Mouse (Mus musculus) bone marrow macrophage, adult 2 months (primary cell): ENCODE data around the gene Gabrr2. TPM values are rescaled to one million over a fixed set of nuclear protein-coding genes. Genes with fewer than 3 reads are reported as not detected.

Experiments used
- H3K27ac ChIP-seq: 2 replicates; pipeline ENCODE4 v1.5.1; 2012; ENCODE audit warnings: low read depth, low read length; ENCODE audit not compliant: insufficient read depth
- H3K4me1 ChIP-seq: 2 replicates; pipeline ENCODE4 v1.6.1; 2012; ENCODE audit warnings: low read length; ENCODE audit not compliant: control insufficient read depth, insufficient read depth
- H3K4me3 ChIP-seq: 2 replicates; pipeline ENCODE4 v1.5.1; 2012; ENCODE audit warnings: mild to moderate bottlenecking, low read length, moderate library complexity; ENCODE audit not compliant: insufficient read depth
- CTCF ChIP-seq: IDR thresholded peaks from 2 replicates; pipeline ENCODE4 v1.5.1; 2012; ENCODE audit warnings: low read depth, mild to moderate bottlenecking, low read length, moderate library complexity
- POLR2A ChIP-seq: IDR thresholded peaks from 2 replicates; pipeline ENCODE4 v1.6.1; 2012; ENCODE audit warnings: mild to moderate bottlenecking, low read depth, low read length, borderline replicate concordance
- polyA plus RNA-seq: library from polyadenylated mRNA; stranded (reverse); fragments of >200 nt; gene quantifications from 2 replicates; pipeline ENCODE4 v1.2.4, GENCODE M21; 2012; ENCODE audit not compliant: missing spikeins, insufficient read depth, insufficient read length

Gene Gabrr2
- polyA plus RNA-seq, 1 experiment = 0.31 TPM

DNA sequence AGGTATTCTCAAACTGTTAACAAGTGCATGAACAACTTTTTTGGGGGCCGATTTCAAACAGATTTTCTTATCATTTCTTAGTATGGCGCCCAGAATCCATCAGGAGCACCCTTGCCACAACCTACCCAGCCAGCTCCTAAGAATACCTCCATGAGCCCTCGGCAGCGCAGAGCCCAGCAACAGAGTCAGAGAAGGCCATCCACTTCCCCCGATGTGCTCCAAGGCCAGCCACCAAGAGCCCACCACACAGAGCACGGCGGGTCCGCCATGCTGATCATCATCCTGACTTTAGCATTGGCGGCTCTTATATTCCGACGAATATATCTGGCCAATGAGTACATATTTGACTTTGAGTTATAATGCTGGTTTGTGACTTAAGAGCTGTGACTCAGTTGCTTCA lies 13.2 kb upstream of the Gabrr2 start:
- no peak for TF ChIP-seq CTCF
- TF ChIP-seq POLR2A = no peak
- Histone ChIP-seq H3K27ac (no peak overlapping the region), H3K4me3 (no peak overlapping the region), H3K4me1 (no peaks in the 10 kb centered on the region)

GRCm38 (mm10) chr4:33052055-33052454 lies 10.7 kb upstream of the Gabrr2 start:
- H3K27ac ChIP-seq = no peak overlapping the region
- H3K4me1 ChIP-seq = no peaks in the 10 kb centered on the region
- no peak for TF ChIP-seq POLR2A
- TF ChIP-seq CTCF = no peak
- H3K4me3 ChIP-seq = no peak overlapping the region

DNA sequence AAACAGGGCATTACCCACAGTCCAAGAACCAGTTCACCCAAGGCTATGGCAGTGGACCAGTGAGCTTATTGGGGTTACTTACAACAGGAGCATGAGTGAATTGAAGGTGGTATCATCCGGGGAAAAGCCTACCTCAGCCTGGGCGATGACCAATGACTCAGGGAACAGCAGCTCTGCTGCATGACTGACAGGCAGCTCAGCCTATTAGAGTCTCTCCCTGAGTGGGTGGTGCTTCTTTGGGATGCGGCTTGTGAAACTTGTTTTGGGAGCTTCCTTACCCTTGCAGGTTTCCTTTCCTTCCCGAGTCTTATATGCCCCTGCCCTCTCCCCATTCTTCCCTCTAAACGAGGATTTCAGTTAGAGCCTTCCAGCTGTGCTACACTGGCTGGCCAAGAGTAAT lies 10.1 kb upstream of the Gabrr2 start:
- Histone ChIP-seq H3K27ac (no peak overlapping the region), H3K4me3 (no peak overlapping the region), H3K4me1 (no peaks in the 10 kb centered on the region)
- TF ChIP-seq CTCF = no peak
- TF ChIP-seq POLR2A = no peak

- TF ChIP-seq POLR2A (no peak), CTCF (no peak)
- Histone ChIP-seq H3K4me3 (no peak overlapping the region), H3K27ac (no peak overlapping the region), H3K4me1 (no peaks in the 10 kb centered on the region)
These were observed 8.4 kb upstream of the Gabrr2 start for GRCm38 (mm10) chr4:33054426-33054825.

GRCm38 (mm10) chr4:33056317-33056716 lies 6.5 kb upstream of the Gabrr2 start:
- no peak for TF ChIP-seq POLR2A
- TF ChIP-seq CTCF = no peak
- H3K27ac ChIP-seq = no peak overlapping the region
- no peak overlapping the region for H3K4me3 ChIP-seq
- H3K4me1 ChIP-seq = no peaks in the 10 kb centered on the region

- Histone ChIP-seq H3K4me1 (no peaks in the 10 kb centered on the region), H3K4me3 (no peak overlapping the region), H3K27ac (no peak overlapping the region)
- TF ChIP-seq POLR2A (no peak), CTCF (no peak)
These were observed 4.7 kb upstream of the Gabrr2 start for GRCm38 (mm10) chr4:33057890-33058687.

- Histone ChIP-seq H3K27ac (no peak overlapping the region), H3K4me3 (no peak overlapping the region), H3K4me1 (no peaks in the 10 kb centered on the region)
- TF ChIP-seq POLR2A = no peak
These were observed 1.6 kb upstream of the Gabrr2 start for GRCm38 (mm10) chr4:33061158-33061557.

DNA sequence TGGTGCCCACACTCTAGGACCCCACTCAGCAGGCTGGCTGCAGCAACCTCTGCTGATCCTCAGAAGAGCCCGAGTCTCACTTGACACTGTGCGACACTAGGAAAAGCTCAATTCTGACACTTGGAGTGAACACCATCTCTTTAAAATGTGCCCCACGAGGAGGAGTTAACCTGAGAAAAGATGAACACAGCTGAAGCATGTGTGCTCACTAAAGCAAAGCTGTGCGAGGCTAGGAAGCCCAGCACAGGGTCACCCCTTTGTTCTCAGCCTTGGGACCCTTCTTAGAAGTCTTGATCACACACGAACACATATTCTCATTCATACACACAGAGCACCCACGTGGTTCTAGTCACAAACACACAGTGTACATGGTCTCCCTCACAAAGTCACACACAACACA lies 2.2 kb downstream of the Gabrr2 start:
- no peak for TF ChIP-seq CTCF
- no peak for TF ChIP-seq POLR2A
- H3K4me3 ChIP-seq = no peak overlapping the region
- peaks cover 2% of the 10 kb centered on the region; the same call in 1 of the 2 replicates for H3K4me1 ChIP-seq
- no peak overlapping the region for H3K27ac ChIP-seq

- TF ChIP-seq CTCF (no peak), POLR2A (no peak)
- no peak overlapping the region for H3K27ac ChIP-seq
- H3K4me3 ChIP-seq = no peak overlapping the region
- peaks cover 2% of the 10 kb centered on the region; the same call in 1 of the 2 replicates for H3K4me1 ChIP-seq
These were observed 3.6 kb downstream of the Gabrr2 start for GRCm38 (mm10) chr4:33066223-33066960.

GRCm38 (mm10) chr4:33067331-33067730 lies 4.5 kb downstream of the Gabrr2 start:
- Histone ChIP-seq H3K4me3 (no peak overlapping the region), H3K27ac (no peak overlapping the region), H3K4me1 (peaks cover 3% of the 10 kb centered on the region)
- TF ChIP-seq POLR2A = no peak
- TF ChIP-seq CTCF = no peak
